Mouse (Mus musculus): ENCODE results near the gene Hdac11.

DNA sequence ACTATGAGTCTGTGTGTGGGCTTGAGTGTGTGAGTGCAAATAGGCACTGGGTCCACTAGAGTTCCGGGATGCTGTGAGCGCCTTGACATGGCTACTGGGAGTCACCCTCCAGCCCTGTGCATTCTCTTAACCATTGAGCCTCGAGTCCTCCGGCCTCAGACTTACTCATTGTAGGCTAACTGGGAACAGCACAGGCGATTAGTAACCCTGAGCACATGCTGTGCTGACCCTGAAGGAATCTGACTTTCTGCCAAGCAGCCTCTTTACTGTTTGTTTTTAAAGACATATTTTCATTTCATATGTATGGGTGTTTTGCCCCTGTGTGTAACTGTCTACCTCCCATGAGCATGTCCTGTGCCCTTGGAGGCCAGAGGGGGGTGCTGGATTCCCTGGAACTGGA lies 10.9 kb upstream of the Hdac11 start:
- TF ChIP-seq GATA1 (IDR thresholded peaks at IDR 0.05; ENCODE audit: low read length) (no peak), TAL1 (IDR thresholded peaks at IDR 0.05; ENCODE audit: low read length) (no peak)
